Mouse (Mus musculus): ENCODE data around the gene Ncoa7. TPM values are rescaled to one million over a fixed set of nuclear protein-coding genes. Genes with fewer than 3 reads are reported as not detected.

Ncoa7 gene
- polyA plus RNA-seq, 1 experiment from 2014 or later, result 10.6 TPM

- Histone ChIP-seq H3K27ac (replicated peaks; ENCODE audit: low read depth, low read length) (no peak overlapping the region), H3K4me2 (ENCODE audit: low read depth, low read length) (no peak overlapping the region), H3K4me1 (ENCODE audit: control insufficient read depth, insufficient read depth, low read length) (no peaks in the 10 kb centered on the region), H3K9ac (ENCODE audit: low read depth, low read length) (no peak overlapping the region), H3K36me3 (ENCODE audit: control insufficient read depth, insufficient read depth, low read length) (no peaks in the 10 kb centered on the region), H3K27me3 (replicated peaks; ENCODE audit: control insufficient read depth, insufficient read depth, low read length) (no peaks in the 10 kb centered on the region), H3K9me3 (ENCODE audit: control insufficient read depth, low read length) (no peaks in the 10 kb centered on the region), H3K4me3 (ENCODE audit: low read depth, low read length) (no peak overlapping the region)
- ATAC-seq (ENCODE audit: low read depth) (no peak), DNase-seq (ENCODE audit: low spot score) (no peak)
- 83% methylated on average over 8 of the region's 8 CpGs for WGBS
These were observed 43.6 kb downstream of the Ncoa7 start for GRCm38 (mm10) chr10:30759360-30760147.

GRCm38 (mm10) chr10:30756064-30756463 is 47.1 kb downstream of the Ncoa7 start:
- no peak overlapping the region for H3K27ac ChIP-seq (replicated peaks; ENCODE audit: low read depth, low read length)
- no peaks in the 10 kb centered on the region for H3K9me3 ChIP-seq (ENCODE audit: control insufficient read depth, low read length)
- H3K4me1 ChIP-seq (ENCODE audit: control insufficient read depth, insufficient read depth, low read length), result no peaks in the 10 kb centered on the region
- H3K27me3 ChIP-seq (replicated peaks; ENCODE audit: control insufficient read depth, insufficient read depth, low read length), result no peaks in the 10 kb centered on the region
- ATAC-seq (ENCODE audit: low read depth) (no peak), DNase-seq (ENCODE audit: low spot score) (no peak)
- no peak overlapping the region for H3K4me3 ChIP-seq (ENCODE audit: low read depth, low read length)
- H3K9ac ChIP-seq (ENCODE audit: low read depth, low read length), result no peak overlapping the region
- H3K4me2 ChIP-seq (ENCODE audit: low read depth, low read length), result no peak overlapping the region
- no peaks in the 10 kb centered on the region for H3K36me3 ChIP-seq (ENCODE audit: control insufficient read depth, insufficient read depth, low read length)

- no peaks in the 10 kb centered on the region for H3K36me3 ChIP-seq (ENCODE audit: control insufficient read depth, insufficient read depth, low read length)
- H3K27me3 ChIP-seq (replicated peaks; ENCODE audit: control insufficient read depth, insufficient read depth, low read length), result no peaks in the 10 kb centered on the region
- no peak overlapping the region for H3K9ac ChIP-seq (ENCODE audit: low read depth, low read length)
- H3K9me3 ChIP-seq (ENCODE audit: control insufficient read depth, low read length), result no peaks in the 10 kb centered on the region
- no peaks in the 10 kb centered on the region for H3K4me1 ChIP-seq (ENCODE audit: control insufficient read depth, insufficient read depth, low read length)
- H3K27ac ChIP-seq (replicated peaks; ENCODE audit: low read depth, low read length), result no peak overlapping the region
- no peak overlapping the region for H3K4me3 ChIP-seq (ENCODE audit: low read depth, low read length)
- no peak overlapping the region for H3K4me2 ChIP-seq (ENCODE audit: low read depth, low read length)
- no peak for DNase-seq (ENCODE audit: low spot score)
- 72% methylated on average over 4 of the region's 4 CpGs for WGBS
- no peak for ATAC-seq (ENCODE audit: low read depth)
These were observed 48.2 kb downstream of the Ncoa7 start for GRCm38 (mm10) chr10:30754825-30755457.

GRCm38 (mm10) chr10:30754082-30754481 is 49.0 kb downstream of the Ncoa7 start:
- H3K27ac ChIP-seq (replicated peaks; ENCODE audit: low read depth, low read length), result no peak overlapping the region
- no peaks in the 10 kb centered on the region for H3K4me1 ChIP-seq (ENCODE audit: control insufficient read depth, insufficient read depth, low read length)
- DNase-seq (ENCODE audit: low spot score) (no peak), ATAC-seq (ENCODE audit: low read depth) (no peak)
- 44% methylated on average over 3 of the region's 3 CpGs for WGBS
- no peaks in the 10 kb centered on the region for H3K27me3 ChIP-seq (replicated peaks; ENCODE audit: control insufficient read depth, insufficient read depth, low read length)
- H3K9me3 ChIP-seq (ENCODE audit: control insufficient read depth, low read length), result no peaks in the 10 kb centered on the region
- H3K36me3 ChIP-seq (ENCODE audit: control insufficient read depth, insufficient read depth, low read length), result no peaks in the 10 kb centered on the region
- H3K4me3 ChIP-seq (ENCODE audit: low read depth, low read length), result no peak overlapping the region
- no peak overlapping the region for H3K4me2 ChIP-seq (ENCODE audit: low read depth, low read length)
- no peak overlapping the region for H3K9ac ChIP-seq (ENCODE audit: low read depth, low read length)

- Histone ChIP-seq H3K9me3 (ENCODE audit: control insufficient read depth, low read length) (no peaks in the 10 kb centered on the region), H3K4me3 (ENCODE audit: low read depth, low read length) (no peak overlapping the region), H3K4me1 (ENCODE audit: control insufficient read depth, insufficient read depth, low read length) (no peaks in the 10 kb centered on the region), H3K27me3 (replicated peaks; ENCODE audit: control insufficient read depth, insufficient read depth, low read length) (no peaks in the 10 kb centered on the region), H3K27ac (replicated peaks; ENCODE audit: low read depth, low read length) (no peak overlapping the region), H3K9ac (ENCODE audit: low read depth, low read length) (no peak overlapping the region), H3K36me3 (ENCODE audit: control insufficient read depth, insufficient read depth, low read length) (no peaks in the 10 kb centered on the region), H3K4me2 (ENCODE audit: low read depth, low read length) (no peak overlapping the region)
- ATAC-seq (ENCODE audit: low read depth), result no peak
- DNase-seq (ENCODE audit: low spot score), result no peak
- 62% methylated on average over 3 of the region's 3 CpGs for WGBS
These were observed 50.6 kb downstream of the Ncoa7 start for GRCm38 (mm10) chr10:30752485-30752884.

- H3K27ac ChIP-seq (replicated peaks; ENCODE audit: low read depth, low read length), result no peak overlapping the region
- H3K36me3 ChIP-seq (ENCODE audit: control insufficient read depth, insufficient read depth, low read length), result no peaks in the 10 kb centered on the region
- DNase-seq (ENCODE audit: low spot score) (no peak), ATAC-seq (ENCODE audit: low read depth) (no peak)
- H3K27me3 ChIP-seq (replicated peaks; ENCODE audit: control insufficient read depth, insufficient read depth, low read length), result no peaks in the 10 kb centered on the region
- WGBS, result 95% methylated on average over 4 of the region's 4 CpGs
- H3K4me3 ChIP-seq (ENCODE audit: low read depth, low read length), result no peak overlapping the region
- H3K4me1 ChIP-seq (ENCODE audit: control insufficient read depth, insufficient read depth, low read length), result no peaks in the 10 kb centered on the region
- H3K9me3 ChIP-seq (ENCODE audit: control insufficient read depth, low read length), result no peaks in the 10 kb centered on the region
- H3K9ac ChIP-seq (ENCODE audit: low read depth, low read length), result no peak overlapping the region
- H3K4me2 ChIP-seq (ENCODE audit: low read depth, low read length), result no peak overlapping the region
These were observed 51.5 kb downstream of the Ncoa7 start for GRCm38 (mm10) chr10:30751586-30751985.

GRCm38 (mm10) chr10:30749807-30750206 is 53.3 kb downstream of the Ncoa7 start:
- no peak overlapping the region for H3K4me2 ChIP-seq (ENCODE audit: low read depth, low read length)
- no peaks in the 10 kb centered on the region for H3K4me1 ChIP-seq (ENCODE audit: control insufficient read depth, insufficient read depth, low read length)
- no peak overlapping the region for H3K27ac ChIP-seq (replicated peaks; ENCODE audit: low read depth, low read length)
- no peak for DNase-seq (ENCODE audit: low spot score)
- 94% methylated on average over 4 of the region's 4 CpGs for WGBS
- no peaks in the 10 kb centered on the region for H3K9me3 ChIP-seq (ENCODE audit: control insufficient read depth, low read length)
- no peak overlapping the region for H3K9ac ChIP-seq (ENCODE audit: low read depth, low read length)
- no peak for ATAC-seq (ENCODE audit: low read depth)
- H3K27me3 ChIP-seq (replicated peaks; ENCODE audit: control insufficient read depth, insufficient read depth, low read length), result no peaks in the 10 kb centered on the region
- no peaks in the 10 kb centered on the region for H3K36me3 ChIP-seq (ENCODE audit: control insufficient read depth, insufficient read depth, low read length)
- no peak overlapping the region for H3K4me3 ChIP-seq (ENCODE audit: low read depth, low read length)

- no peaks in the 10 kb centered on the region for H3K36me3 ChIP-seq (ENCODE audit: control insufficient read depth, insufficient read depth, low read length)
- no peaks in the 10 kb centered on the region for H3K27me3 ChIP-seq (replicated peaks; ENCODE audit: control insufficient read depth, insufficient read depth, low read length)
- no peak overlapping the region for H3K4me3 ChIP-seq (ENCODE audit: low read depth, low read length)
- no peaks in the 10 kb centered on the region for H3K9me3 ChIP-seq (ENCODE audit: control insufficient read depth, low read length)
- no peaks in the 10 kb centered on the region for H3K4me1 ChIP-seq (ENCODE audit: control insufficient read depth, insufficient read depth, low read length)
- H3K4me2 ChIP-seq (ENCODE audit: low read depth, low read length), result no peak overlapping the region
- 94% methylated on average over 3 of the region's 3 CpGs for WGBS
- no peak overlapping the region for H3K27ac ChIP-seq (replicated peaks; ENCODE audit: low read depth, low read length)
- DNase-seq (ENCODE audit: low spot score) (no peak), ATAC-seq (ENCODE audit: low read depth) (no peak)
- no peak overlapping the region for H3K9ac ChIP-seq (ENCODE audit: low read depth, low read length)
These were observed 57.7 kb downstream of the Ncoa7 start for GRCm38 (mm10) chr10:30745238-30745974.

Measured in embryonic facial prominence, embryonic 14.5 days (tissue).